Mouse (Mus musculus) megakaryocyte, embryonic 14.5 days (primary cell): ENCODE results near the gene Gm884.

Experiments
- FLI1 ChIP-seq: IDR thresholded peaks from 2 replicates; pipeline ENCODE4 v1.6.1; 2012; ENCODE audit warnings: low read length, inconsistent platforms, mixed read lengths
- GATA1 ChIP-seq: IDR thresholded peaks from 3 replicates; pipeline ENCODE4 v1.6.1; 2012; ENCODE audit warnings: mixed read lengths, low read length, inconsistent platforms, borderline replicate concordance

GRCm38 (mm10) chr11:103649983-103650493, 29.1 kb upstream of the Gm884 start:
- no peak for TF ChIP-seq GATA1
- TF ChIP-seq FLI1: no peak
